Mouse (Mus musculus) liver, adult (tissue): Measurements from ENCODE around the gene Kcnj14.

Experiments
- GATA4 ChIP-seq: IDR thresholded peaks from 2 replicates; pipeline ENCODE4 v1.6.1; 2014; ENCODE audit warnings: mild to moderate bottlenecking, low read length; ENCODE audit not compliant: insufficient replicate concordance

Gene Kcnj14

DNA sequence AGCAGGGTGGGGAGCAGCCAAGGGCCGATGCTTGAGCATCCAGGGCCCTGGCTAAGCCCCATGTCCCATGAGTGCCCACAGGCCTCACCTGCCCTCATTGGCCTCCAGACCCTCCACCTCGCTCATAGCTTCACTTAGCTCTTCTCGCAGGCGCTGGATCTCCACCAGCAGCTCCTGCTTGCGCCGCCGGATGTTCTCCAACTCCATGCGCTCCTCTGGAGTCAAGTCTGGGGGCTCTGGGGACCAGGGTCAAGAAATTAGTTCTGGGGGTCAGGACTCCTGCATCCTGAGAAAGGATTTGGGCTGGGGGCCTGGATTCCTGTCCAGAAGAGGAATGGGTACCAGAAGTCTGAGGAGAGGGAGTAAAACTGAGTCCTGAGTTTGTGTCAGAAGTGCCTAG lies 11.7 kb downstream of the Kcnj14 start:
- TF ChIP-seq GATA4: no peak

DNA sequence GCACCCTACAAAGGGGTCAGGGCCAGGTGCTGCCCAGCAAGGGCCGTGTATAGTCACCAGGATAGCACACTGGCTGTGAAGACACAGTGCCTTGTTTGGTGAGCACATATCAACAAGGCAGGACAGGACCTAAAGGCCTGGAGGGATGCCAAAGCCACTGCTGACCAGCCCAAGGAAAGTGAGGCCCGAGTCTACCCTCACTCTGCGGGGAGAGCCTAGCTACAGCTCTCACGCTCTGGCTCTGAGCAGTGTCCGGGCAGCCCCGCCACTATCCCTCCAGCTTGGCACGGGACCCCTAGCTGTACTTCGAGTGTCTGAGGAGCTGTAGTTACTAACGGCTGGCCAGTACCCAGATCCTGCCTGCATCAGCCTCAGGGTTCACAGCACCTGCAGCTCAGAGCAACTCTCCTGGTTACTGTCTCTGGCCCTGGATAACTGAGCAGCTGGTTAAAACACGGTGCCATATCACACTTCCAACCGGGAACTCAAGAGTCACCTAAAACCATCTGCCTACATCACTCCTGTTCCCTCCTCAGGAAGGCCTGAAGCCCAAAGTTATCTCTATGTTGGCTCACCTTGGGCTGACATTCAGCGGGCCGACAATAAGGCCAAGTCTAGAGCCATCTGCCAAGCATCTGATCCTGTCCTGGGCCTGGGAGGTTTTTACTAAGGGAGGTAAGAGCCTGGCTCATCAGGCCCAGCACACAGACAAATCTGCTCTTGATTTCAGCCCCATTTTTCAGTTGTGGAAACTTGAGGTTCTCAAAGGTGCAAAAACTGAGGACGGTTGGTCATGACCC lies 15.1 kb downstream of the Kcnj14 start:
- no peak for TF ChIP-seq GATA4

DNA sequence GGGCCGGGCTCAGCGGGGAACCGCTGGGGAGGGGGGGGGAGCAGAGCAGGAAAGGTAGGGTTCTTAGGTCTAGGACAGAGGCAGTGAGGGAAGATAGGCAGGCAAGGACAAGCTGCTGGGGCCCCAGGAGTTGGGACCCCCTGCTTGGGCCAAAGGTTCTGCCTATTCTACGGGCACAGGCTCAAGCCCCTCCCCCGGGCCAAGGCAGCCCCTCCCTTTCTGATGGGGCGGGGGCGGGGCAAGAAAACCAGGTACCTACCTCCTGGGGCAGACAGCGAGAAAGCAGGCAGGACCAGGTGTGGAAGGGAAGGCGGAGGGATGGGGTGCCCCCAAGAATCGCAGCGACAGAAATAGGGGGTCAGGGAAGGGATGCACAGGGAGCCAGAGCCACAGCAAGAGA lies 16.1 kb downstream of the Kcnj14 start:
- TF ChIP-seq GATA4: no peak

DNA sequence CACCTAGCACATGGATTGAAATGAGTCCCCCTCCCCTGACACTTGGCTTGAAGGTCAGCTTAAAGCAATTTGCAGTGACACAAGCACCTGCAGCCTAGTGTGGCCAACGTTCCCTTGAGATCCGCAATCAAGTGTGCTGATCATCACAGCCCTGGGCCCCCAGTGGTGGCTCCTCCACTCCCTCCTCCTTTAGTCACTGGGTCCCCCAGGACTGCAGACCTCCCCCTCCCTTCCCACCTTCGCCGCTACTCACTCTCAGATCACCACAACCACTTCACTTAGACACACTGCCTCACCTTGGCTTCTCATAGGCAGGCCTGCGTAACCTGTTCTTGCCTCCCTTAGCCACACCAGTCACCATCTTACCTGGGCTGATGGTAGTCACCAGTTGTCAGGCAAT lies 18.6 kb downstream of the Kcnj14 start:
- no peak for TF ChIP-seq GATA4

DNA sequence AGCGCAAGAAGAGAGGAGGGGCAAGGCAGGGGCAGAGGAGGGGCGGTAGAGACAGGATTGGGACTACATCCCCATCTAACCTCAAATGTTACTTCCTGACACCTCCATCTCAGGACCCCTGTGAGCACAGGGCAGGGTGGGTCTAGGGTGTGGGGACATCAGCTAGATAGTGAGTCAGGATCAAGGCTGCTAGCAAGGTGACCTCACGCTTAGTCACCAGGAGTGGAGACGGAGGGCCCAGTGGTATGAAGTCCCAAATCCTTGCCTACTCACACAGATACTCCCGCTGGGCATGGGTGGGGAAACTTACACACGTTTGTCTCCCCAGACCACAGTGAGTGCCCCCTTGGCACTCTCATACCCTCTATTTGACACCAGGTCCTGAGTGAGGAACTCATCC lies 22.0 kb downstream of the Kcnj14 start:
- no peak for TF ChIP-seq GATA4

DNA sequence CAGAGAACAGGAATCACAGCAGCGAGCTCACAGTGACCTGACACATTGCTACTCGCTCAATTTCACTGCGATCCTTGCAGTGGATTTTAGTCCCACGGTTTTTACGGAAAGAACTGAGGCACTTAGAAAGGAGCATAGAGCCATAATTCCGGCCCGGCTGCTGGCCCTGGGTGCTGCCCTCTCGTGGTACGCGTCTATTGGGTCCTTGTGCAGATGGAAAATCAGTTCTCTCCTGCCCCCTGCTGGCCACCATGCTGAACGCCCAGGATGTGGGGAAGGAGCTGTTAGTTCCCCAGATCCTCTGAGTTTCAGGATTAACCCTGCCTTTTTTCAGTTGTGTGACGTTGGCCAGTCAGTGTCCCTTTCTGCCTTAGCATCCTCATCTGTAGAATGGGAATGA lies 23.2 kb downstream of the Kcnj14 start:
- no peak for TF ChIP-seq GATA4

DNA sequence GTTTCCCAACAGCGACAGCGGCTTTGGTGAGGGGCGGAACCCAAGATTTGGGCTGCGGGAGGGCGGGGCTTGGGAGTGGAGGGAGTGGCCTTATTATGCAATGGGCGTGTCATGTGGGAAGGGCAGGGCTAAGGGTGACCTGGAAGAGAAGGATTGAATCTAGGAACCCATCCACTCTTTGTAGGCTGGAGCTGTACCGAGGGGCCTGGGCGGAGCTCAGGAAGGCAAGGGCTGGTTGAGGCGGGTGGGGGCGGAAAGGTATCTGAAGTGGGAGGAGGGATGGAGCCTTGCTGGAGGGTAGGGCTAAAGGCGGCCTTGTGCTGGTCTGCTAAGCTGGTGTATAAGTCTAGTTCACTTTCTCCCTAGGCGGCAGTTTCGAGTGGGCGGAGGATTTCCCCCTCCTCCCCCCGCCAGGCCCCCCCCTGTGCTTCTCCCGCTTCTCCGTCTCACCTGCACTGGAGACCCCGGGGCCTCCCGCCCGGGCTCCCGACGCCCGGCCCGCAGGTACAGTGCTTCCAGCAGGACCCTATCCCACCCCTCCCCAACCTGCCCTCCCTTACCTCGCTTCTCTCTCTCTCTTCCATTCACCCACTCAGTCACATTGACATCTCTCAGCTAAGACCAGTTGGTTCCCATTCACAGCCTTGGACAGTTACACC lies 23.9 kb downstream of the Kcnj14 start:
- TF ChIP-seq GATA4: no peak

DNA sequence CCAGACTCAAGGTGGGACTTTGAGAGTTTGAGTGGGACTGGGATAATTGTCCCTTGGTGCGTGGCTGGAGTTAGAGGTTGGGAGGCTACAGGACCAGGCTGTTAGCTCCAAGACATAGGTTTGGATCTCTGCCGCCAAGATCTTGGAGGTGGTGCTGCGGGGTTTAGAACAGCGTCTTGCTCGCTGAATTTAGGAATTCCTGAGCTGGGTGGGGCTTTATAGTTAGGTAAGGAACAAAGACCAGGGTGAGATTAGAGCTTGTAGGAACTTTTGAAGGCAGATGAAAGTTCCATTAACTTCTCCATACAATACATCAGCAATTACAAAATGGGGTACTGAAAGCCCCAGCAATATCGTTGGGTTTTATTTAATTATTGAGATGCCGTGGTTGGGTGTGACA lies 24.6 kb downstream of the Kcnj14 start:
- TF ChIP-seq GATA4: no peak

DNA sequence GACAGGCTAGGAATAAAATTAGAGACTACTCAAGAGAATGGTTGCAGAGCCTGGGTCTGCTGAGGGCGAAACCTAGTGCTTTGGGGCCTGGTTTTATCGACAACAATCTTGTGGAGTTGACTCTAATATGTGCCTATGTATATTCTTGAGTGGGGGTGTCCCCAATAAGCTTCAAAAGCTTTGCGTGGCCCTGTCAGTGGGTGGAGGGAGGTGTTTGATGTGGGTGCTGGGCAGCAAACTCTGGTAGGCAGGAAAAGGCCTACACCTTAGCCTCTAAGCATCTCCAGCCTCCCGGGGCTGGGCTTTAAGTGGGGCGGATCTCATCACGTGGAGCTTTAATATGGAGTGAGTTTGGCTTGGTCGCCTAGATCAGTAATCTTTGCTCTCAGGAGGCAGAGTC lies 25.7 kb downstream of the Kcnj14 start:
- TF ChIP-seq GATA4: no peak

DNA sequence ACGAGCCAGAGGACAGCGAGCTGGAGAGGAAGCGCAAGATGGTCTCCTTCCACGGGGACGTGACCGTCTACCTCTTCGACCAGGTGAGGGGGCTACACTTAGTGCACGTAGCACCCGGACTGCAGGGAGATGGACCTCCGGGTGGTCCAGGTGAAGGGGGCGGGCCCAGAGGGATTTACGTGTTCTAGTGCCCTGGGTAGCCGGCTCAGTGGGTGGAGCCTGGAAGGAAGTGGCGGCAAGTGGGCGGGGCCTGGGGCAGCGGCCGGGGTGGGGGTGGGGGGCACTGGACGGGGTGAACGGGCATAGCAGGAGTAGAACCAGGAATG lies 26.1 kb downstream of the Kcnj14 start:
- TF ChIP-seq GATA4: no peak

DNA sequence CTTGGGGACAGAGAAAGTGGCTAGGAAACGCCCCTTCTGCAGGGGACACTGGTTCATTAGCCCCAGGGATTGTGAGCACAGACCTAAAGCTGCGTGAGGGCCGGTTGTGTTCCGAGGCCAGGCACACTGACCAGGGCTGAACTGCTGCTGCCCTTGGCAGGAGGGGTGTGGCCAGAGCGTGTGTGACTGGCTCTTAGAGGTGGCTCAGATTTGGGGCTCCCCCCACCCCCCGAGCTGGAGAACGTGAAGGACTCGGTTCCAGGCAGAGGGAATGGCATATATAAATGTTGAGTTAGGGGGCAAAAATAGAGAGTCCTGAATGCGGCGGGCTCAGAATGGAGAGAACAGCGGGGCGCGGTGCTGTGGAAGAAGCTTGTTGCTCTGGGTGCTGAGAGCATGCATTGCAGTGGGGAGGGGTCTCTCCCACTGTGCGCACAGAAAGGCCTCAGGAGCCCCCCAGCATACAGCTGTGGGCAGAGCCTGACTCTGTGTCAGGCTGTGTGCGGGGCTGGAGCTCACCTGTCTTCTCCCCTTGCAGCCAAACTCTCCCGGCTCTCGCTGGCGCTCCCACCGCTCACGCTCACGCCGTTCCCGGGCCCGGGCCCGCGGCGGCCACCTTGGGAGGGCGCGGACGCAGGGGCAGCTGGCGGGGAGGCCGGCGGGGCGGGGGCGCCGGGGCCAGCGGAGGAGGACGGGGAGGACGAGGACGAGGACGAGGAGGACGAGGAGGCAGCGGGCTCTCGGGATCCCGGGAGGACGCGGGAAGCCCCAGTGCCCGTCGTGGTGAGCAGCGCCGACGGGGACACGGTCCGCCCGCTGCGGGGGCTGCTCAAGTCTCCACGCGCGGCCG lies 26.7 kb downstream of the Kcnj14 start:
- TF ChIP-seq GATA4: no peak

DNA sequence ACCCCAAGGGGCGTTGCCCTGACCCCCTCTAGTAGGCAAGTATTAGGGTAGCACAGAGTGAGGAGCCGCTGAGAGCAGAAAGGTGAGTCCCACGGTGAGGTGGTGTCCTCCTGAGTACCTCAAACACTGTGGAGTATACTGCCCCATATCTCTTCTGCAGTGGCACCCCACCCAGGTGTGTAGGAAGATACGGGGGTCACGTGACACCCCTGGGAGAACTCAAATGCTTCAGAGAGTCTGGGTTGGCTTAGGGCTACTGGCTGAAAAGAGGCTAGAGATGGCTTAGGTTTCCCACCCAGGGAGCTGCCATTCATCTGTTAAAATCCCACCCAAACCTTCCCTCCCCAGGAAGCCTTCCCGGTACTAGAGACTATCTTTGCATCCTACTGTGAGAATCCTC lies 27.6 kb downstream of the Kcnj14 start:
- TF ChIP-seq GATA4: no peak

DNA sequence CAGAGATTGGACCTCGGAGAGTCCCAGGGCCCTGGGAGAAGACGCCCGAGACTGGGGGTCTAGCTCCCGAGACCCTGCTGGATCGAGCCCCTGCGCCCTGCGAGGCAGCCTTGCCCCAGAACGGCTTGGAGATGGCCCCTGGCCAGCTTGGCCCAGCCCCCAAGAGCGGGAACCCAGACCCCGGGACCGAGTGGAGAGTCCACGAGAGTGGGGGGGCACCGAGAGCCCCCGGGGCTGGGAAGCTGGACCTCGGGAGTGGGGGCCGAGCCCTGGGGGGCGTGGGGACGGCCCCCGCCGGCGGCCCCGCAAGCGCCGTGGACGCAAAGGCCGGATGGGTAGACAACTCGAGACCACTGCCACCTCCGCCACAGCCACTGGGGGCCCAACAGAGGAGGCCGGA lies 29.6 kb downstream of the Kcnj14 start:
- no peak for TF ChIP-seq GATA4

DNA sequence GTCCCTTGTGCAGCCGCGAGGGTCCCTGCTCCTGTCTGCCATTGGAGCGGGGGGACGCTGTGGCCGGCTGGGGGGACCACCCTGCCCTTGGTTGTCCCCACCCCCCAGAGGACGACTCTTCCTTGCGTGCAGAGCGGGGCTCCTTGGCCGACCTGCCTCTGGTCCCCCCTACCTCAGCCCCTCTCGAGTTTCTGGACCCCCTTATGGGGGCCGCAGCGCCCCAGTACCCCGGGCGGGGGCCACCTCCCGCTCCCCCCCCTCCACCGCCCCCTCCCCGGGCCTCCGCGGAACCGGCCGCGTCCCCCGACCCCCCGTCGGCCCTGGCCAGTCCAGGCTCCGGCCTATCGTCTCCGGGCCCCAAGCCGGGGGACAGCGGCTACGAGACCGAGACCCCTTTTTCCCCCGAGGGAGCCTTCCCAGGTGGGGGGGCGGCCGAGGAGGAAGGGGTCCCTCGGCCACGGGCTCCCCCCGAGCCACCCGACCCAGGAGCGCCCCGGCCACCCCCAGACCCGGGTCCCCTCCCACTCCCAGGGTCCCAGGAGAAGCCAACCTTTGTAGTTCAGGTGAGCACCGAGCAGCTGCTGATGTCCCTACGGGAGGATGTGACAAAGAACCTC lies 30.5 kb downstream of the Kcnj14 start:
- TF ChIP-seq GATA4: no peak

DNA sequence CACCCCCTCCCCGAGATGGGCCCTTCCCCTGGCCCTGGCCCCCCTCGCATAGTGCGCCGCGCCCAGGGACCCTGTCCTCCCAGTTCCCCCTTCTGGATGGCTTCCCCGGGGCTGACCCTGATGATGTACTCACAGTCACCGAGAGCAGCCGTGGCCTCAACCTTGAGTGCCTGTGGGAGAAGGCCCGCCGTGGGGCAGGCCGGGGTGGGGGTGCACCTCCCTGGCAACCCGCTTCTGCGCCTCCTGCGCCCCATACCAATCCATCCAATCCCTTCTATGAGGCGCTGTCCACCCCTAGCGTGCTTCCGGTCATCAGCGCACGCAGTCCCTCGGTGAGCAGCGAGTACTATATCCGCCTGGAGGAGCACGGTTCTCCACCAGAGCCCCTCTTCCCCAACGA lies 31.3 kb downstream of the Kcnj14 start:
- no peak for TF ChIP-seq GATA4
